Mouse (Mus musculus) frontal cortex, adult (tissue): Measurements from ENCODE around the gene Rfx7.
"Not testable (repeated sequence)": the region's sequence is repeated elsewhere in the genome, so short reads cannot be mapped to it uniquely, and the experiment has no call there.

Experiments used
- ATAC-seq: cut with Nextera tagmentation; 2 replicates; pipeline ENCODE4 v1.9.2; 2017; ENCODE audit warnings: mild to moderate bottlenecking, moderate library complexity, mixed read lengths; ENCODE audit not compliant: low TSS enrichment

The Rfx7 gene

DNA sequence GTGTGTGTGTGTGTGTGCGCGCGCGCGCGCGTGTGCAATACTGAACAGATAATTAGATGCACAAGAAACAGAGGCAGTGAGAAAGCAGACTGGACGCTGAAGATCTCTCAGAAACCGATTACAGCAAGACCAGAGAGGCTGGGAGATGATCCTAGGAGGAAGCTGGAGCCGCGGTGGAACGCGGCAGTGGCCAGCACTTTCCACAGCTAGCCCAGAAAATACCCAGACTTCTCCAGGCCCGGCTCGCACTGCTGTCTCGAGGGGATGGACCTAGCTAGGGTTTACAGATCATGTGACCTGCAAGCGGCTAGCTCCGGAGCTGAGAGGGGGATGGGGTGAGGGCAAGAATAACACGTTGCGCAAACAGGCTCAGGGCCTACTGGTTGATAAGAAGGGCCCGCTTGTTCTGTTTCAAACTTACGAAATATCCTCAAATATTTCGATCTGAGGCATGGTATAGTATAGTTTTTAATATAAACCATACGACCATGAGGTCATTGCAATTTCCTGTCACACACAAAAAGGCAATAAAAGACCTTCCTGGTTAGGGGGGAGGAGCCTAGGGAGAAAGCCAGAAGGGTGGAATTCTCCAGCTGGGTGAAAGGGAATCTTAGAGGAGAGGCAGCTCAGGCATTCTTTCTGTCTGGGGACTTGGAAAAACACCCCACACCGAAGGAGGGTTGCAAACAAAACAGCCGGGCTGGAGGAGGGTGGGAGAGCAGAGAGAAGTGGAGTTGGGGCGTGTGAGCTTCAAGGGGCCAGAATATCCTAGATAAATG is 108.0 kb downstream of the Rfx7 start:
- peak; percentile 87 for ATAC-seq

DNA sequence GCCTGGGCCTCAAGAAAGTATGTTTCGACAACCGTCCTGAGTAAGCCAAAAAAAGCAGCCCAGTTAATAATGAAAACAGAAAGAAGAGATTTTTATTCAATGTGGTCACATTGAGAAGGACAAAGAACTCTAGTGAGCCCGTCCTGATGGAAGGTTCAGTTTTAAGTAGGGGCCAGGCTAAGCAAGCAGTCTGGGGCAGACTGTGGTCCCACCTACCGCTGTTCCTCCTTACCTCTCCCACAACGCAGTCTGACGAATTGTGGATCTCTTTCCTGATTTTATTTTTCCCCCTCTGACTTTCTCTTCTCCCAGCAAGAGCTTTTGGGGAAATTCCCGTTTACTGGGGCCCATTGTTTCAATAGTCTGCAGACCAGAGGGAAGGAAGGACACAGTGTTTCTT is 108.6 kb downstream of the Rfx7 start:
- no peak for ATAC-seq

DNA sequence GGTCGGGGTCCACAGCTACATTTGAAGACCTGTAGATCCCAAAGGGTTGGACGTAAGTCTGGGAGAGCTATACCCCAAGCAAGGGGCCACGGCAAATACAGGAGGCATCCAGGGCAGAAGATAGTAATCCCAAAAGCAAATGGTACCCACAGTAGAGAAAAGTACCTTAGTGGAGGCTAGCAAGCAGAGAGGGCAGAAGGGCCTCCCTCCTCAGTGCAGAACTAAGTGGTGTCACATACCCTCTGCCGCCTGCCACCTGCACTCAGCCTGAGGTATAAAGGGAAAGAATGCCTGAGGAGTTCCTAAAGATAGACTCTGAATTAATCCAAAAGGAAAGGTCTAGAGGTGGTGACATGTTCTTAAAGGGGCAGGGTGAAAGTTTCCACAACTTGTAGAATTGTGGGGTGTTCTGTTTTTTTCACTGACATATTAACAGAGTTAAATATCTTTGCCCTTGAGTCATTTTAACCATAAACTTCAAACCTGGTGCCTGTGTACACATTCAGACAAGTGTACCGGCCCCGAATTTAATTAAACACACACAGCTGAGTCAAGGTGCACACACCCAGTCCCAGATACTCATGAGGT is 109.1 kb downstream of the Rfx7 start:
- ATAC-seq, result no peak

DNA sequence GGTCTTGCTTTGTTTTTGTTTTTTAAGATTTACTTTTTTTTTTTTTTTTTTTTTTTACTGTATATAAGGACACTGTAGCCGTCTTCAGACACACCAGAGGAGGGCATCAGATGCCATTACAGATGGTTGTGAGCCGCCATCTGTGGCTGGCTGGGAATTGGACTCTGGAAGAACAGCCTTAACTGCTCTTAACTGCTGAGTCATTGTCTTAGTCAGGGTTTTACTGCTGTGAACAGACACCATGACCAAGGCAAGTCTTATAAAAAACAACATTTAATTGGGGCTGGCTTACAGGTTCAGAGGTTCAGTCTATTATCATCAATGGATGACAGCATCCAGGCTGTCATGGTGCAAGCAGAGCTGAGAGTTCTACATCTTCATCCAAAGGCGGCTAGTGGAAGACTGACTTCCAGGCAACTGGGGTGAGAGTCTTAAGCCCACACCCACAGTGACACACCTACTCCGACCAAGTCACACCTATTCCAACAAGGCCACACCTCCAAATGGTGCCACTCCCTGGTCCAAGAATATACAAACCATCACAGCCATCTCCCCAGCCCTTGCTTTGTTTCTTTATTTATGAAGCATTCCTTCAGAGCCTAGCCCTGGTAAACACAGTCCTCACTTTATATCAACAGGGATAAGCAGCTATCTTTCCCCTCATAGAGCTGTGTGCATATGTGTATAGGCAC is 110.9 kb downstream of the Rfx7 start:
- not testable (repeated sequence) for ATAC-seq

DNA sequence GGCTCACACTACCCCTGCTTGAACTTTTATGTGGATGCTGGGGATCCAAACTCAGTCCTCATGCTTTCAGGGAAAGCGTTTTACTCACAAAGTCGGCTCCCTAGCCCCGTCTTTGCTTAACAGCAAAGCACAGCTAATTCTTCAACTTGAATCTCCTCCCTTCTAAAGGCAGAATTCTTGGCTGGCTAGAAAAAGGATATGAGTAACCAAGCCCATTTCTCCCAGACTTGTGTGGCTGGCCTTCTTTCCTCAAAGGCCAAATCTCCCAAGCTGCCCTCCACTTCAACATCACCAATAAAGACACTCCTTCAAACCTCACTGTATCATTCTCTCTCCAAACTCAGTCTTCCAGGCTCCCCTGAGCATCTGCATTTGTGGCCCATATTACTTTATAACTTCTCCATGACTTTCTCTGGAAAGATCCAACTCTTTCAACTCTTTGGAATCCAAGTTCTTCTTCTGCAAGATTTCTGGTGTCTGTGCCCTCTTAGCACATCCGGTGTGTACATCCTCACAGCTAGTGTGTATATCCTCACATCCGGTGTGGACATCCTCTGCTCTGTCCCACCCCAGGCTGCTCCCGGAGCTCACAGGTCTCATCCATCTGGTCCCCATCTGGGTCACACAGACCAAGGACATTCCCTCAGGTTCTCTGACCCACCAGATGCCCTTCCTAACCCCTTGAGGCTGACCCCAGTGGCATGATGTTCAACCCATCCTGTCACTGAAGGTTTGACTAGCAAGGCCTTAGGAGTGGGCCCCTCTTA is 111.8 kb downstream of the Rfx7 start:
- ATAC-seq, result no peak

DNA sequence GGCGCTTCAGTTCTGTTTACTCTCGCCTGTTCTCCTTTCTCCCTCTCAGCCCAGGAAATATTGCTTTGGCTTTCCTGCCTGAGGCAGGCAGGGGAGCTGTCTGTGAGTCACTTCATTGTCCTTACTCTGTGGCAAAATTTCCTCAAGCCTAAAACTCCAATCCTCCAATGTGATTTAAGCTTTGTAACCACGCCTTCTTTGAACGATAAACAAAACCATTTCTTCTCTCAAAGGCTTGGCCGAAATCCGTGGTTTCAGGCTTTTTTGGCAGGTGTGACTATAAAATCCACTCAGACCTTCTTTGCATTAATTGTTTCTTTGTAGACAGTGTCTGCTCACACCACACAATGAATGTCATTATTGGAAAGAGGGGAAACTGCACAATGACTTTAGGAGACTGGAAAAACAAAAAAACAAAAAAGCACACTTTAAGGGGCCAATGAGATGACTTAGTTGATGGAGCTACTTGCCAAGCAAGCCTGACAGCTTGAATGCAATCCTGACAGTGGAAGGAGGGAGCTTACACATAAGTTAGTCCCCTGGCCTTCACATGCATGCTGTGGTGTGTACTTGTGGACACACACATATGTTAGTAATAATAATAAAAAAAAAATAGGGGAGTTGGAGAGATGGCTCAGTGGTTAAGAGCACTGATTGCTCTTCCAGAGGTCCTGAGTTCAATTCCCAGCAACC is 112.5 kb downstream of the Rfx7 start:
- ATAC-seq, result no peak

DNA sequence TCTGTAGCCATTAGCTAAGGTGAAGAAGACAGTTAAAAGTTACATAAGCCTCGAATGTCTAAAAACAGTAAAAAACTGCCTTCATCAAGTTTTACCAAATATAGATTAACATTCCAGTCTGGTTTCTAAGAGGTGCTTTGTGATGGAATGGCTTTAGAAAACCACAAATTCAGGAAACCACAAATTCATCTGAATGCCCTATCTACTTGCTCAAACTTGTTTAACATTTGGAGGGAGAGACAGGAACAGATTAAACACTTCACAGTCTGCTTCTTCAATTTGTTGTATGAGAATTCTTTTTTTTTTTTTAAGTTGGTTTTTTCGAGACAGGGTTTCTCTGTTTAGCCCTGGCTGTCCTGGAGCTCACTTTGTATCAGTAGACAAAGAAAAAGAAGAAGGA is 117.7 kb downstream of the Rfx7 start:
- ATAC-seq, result no peak

DNA sequence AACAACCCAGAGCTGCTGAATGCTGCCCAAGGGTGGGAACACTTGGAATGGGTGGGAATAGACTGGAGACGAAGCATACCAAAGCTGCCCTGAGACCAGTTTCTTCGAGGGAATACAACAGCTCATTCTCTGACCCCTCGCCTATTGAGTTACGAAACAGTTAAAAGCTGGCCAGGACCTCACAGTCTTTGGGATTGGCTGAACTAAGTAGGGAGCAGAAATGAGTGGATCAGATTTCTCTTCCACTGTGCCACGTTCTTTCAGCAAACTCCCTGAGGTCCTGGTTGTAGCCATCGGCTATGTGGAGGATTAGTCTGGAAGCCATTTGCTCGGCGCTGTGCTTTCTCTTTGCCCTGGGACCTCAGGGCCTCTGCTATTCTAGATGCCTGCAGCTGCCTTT is 120.9 kb downstream of the Rfx7 start:
- ATAC-seq, result no peak

DNA sequence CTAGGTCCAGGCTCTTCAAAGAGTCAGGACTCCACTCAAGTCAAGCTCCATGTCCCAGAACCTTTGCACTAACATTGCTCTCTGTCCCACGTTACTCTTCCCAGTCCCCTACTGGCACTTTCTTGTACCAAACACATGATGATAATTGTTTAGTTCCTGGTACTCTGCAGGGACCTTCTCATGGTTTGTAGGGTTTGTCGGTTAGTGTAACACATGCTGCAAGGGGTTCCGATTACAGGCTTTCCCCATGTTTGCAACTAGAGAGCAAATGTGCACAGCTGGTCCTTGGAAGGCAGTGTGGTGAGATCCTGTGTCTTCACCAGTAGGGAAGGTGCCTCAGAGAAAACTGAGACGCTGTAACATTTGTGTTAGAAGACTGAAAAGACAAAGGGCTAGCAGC is 121.5 kb downstream of the Rfx7 start:
- ATAC-seq, result no peak

DNA sequence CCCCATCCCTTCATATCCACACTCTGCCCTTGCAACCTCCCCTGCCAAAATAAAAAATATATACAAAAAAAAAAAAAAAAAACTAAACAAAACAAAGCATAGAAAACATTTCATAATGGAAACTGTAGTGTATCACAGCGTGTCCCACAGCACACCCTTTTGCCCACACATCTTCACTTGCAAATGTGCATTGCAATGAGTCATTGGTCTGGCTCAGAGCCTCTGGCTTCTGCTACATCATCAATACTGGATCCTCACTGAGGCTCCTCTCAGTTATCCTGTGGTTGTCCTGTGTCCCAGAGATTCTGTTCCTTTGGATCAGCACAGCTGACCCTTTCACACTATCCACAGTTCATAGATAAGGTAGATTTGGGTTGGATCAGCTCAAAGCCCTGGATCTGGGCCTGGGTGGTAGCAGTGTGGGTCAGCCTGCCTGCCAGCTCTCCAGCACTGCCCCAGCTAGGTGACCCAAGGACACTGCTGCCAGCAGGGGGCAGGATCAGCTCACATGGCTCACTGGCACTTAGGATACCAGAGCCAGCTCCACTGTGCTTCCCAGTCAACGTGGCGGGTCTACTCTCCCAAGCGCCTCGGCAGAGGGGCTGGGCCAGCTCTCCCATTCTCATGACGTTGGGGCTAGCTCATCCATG is 122.7 kb downstream of the Rfx7 start:
- ATAC-seq, result peak; percentile 70

DNA sequence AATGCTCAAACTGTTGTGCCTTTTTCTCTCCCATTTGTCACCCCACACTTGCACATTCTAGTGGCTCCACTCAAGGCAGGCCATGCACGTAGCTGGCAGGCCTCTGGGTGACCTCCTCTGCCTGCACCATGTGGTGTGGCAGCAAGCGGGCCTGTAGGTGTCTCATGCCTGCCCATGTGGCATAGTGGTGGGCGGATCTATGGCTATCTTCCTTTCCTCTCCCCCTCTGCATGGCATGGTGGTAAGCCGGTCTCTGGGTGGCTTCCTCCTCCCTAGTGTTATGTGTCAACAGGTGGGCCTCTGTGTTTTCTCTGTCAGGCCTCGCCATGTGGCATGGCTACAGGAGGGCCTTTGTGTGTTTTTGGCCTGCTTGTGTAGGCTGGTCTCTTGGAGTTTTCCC is 123.6 kb downstream of the Rfx7 start:
- ATAC-seq, result no peak

DNA sequence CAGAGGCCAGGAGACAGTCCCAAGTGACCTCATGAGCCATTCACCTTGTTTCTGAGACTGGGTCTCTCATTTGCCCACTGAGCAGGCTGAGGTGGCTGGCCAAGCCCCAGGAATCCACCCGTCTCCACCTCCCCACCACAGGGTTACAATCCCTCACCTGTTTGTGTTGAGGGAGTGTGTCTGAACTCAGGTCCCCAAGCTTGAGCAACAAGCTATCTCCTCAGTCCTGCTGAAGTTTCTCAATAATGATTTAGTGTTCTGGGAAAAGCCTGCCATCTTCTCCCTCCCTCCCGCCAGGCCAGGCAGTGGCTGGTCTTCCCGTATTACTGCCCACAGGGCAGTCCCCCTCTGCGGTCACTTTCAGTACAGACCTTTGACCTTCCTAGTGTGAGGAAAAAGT is 124.5 kb downstream of the Rfx7 start:
- ATAC-seq, result no peak

DNA sequence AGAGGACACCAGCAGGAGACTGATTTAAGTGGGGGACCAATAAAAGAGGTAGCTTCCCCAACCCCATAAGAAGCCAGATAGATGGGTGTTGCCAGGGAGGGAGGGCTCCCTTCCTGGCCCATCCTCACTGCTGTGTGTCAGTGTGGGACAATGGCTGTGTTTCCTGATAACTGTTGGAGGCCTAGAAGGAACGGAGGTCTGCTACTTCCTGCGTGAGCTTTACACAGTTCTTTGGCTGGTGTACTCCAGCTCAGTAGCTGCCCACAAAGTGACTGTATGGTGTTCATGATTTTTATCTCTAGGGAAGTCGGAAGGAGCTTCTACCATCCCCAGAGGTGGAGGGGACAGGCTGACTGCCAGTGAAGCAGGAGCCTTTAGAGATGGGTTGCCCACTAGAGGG is 124.9 kb downstream of the Rfx7 start:
- ATAC-seq, result no peak

DNA sequence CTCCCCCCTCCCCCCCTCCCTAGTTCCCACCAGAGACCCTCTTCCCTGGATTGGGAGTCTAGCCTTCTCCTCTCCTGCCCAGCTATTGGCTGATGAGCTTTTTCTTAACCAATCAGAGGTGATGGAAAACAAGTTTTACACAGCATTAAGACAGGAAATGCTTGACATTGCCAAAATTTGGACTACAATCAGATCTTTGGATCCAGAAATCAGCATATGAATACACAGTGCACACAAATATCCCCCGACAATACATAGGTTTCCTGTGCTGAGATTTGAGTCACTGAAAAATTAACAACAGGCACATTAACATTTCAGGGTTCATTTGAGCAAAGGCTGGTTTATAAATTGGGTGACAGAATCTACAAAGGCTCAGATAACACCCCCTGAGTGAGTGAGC is 125.7 kb downstream of the Rfx7 start:
- no peak for ATAC-seq

DNA sequence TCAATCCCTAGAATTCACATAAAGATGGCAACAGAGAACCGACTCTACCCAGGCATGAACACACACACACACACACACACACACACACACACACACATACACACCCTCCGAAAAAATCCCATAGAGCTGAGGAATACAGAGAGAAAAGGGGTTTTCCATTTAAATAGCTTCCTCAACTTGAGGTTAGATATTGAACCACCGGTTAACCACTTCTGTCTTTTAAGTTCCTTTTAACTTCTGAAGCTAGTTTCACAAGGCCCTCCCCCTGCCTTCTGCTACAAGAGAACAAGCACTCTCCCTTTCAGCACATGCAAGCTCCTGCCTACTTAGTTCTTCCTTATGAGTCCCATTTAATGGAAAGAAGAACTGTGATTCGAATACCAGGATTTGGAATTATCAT is 128.1 kb downstream of the Rfx7 start:
- no peak for ATAC-seq

DNA sequence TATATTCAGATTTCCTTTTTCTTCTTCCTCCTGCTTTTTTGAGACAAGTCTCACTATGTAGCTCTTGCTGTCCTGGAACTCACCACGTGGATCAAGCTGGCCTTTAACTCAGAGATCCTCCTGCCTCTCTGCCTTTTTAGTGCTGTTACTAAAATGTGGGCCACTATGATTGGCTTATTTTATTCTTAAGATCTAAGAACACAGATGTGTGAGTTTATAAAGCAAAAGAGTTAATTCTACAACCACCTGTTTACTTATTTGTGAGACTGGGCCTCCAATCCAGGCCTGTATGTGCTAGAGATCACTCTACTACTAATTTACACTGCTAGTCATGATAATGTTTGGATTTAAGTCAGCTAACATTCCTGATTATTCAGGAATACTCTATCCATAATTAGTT is 128.9 kb downstream of the Rfx7 start:
- ATAC-seq, result no peak

DNA sequence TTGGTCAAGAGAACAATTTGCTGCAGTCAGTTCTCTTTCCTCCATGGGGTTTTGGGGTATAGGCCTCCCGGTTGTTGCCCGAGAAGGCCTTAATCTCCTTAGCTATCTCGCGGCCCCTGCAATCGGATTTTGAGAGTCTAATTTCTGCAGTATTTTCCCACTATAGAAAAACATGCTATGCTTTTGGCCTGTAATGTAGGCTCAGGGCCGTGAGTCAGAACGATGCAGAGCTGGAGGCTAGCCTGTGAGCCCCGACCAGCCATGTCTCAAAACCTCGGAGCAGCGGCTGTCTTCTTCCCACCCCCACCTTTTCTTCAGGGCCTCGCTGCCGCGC is 129.5 kb downstream of the Rfx7 start:
- no peak for ATAC-seq

DNA sequence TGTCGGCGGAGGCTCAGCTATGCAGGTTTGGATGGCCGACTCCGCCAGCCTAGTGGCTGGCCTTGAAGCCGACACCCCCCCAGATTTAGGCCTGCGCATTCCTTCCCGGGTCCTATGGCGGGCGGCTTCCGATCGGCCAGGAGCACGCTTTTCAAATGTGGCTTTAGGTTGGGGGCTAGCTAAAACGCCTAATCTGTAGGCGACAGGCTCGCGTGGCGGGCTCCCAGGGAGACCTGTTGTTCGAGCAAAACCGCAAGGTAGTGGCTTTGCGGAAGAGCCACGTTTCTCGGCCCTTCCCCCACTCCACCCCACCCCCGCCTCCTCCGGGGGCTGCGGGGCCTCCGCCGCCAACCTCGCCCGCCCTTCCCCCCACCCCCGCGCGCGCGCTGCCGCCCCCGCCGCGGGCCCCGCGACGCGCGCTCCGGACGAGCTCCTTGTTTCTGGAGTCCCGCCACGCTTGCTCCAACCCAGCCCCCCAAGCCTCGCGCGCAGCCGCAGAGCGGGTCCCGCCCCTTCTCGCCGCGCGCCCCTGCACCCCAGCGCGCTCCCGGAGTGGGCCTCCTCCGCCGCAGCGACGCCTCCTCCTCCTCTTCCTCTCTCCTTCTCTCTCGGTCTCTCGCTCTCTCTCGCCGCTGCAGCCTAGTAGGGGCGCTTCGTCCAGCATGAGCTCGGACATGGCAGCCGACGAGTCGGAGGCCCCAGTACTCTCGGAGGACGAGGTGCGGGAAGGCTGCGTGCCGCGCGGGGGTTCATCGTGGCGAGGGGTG is 130.0 kb downstream of the Rfx7 start, which contains the start of gene Nedd4:
Gene Nedd4 (plus strand): TSS at position 452 of the 767 bp plus-strand sequence.
- ATAC-seq, result peak; percentile 82

DNA sequence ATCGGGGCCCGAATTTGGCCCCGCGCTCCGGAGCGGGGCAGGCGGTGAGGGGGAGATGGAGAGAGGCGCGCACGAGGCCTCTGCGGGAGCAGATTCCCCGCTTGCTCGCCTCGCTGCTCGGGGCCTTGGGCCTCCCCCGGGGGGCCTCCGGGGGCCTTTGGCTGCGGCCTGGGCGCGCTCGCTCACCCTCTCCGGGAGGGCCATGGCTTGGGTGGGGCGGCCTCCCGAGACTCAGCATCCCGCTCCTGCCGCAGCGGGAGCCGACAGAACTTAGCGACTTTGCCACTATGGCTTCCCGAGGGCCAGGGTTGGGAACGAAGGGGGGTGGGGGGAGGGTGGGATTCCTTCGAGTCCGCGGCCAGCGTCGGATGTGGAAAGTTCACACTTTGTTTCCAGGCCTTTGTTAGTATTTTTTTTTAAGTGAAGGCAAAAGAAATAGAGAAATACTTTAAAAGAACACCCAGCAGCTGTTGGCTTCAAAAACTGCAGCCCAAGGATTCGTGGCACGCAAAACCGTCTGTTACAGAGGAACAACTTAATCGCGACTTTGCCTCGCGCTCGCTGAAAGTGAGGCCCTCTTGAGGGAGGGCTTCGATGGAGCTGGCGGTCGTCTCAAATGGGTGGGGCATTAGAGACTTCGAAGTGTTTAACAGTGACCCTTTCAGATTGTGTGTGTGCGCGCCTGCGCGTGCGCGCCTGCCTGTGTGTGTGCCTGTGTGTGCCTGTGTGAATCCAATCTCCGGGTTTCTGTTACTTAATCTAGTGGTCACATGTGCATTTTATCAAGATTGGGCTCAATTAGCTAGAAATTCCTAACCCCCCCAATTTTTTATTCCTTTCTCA is 130.9 kb downstream of the Rfx7 start:
- ATAC-seq, result peak; percentile 8; the same call in 1 of the 2 replicates

DNA sequence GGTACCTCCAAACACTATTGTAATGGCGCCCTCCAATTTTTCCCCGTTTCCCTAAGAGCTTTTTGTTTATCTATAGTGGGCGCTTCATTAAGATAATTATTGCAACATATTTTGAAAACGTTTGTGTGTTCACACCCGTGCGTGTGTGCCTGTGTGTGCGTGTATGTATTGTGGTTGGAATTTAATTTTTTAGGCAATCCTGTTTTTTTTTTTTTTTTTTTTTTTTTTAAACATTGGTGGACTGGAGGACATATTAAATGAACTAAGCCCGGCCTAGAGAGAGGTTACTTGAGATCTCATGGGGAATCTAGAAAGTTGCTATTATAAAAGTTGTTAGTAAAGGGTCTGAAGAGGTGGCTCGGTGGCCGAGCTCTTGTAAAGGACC is 131.5 kb downstream of the Rfx7 start:
- no peak for ATAC-seq
